Mouse (Mus musculus) MEL (cell line): ENCODE results near the gene Ankrd52. TPM values are rescaled to one million over a fixed set of nuclear protein-coding genes. Genes with fewer than 3 reads are reported as not detected.

Experiments used
- DNase-seq: peaks from one replicate; pipeline ENCODE4 v3.0.0; 2011; ENCODE audit warnings: low read depth, low spot score
- H3K27ac ChIP-seq: 2 replicates; pipeline ENCODE4 v1.5.1; 2012; ENCODE audit warnings: low read depth, mild to moderate bottlenecking, control low read depth, low read length, moderate library complexity; ENCODE audit not compliant: control insufficient read depth
- H3K27me3 ChIP-seq, 2 experiments: fragments of 150-350 bp in 1 of 2; sonication (generic) in 1 of 2; 2 replicates each; pipeline ENCODE4 v1.6.1; 2012; ENCODE audit warnings: low read length in 2 of 2, mild to moderate bottlenecking in 2 of 2, improper control_type of control experiment in 1 of 2, moderate library complexity in 1 of 2; ENCODE audit not compliant: insufficient read depth in 2 of 2, control insufficient read depth in 1 of 2
- H3K36me3 ChIP-seq, 2 experiments: 2 replicates each; pipeline ENCODE4 v1.6.1; 2012 to 2014; ENCODE audit warnings: low read length in 2 of 2, improper control_type of control experiment in 1 of 2, inconsistent platforms in 1 of 2, mild to moderate bottlenecking in 1 of 2; ENCODE audit not compliant: insufficient read depth in 2 of 2, control insufficient read depth in 1 of 2
- H3K4me1 ChIP-seq, 2 experiments: fragments of 150-350 bp in 1 of 2; sonication (generic) in 1 of 2; 2 replicates each; pipeline ENCODE4 v1.6.1; 2012; ENCODE audit warnings: low read length in 2 of 2, improper control_type of control experiment in 1 of 2, mild to moderate bottlenecking in 1 of 2; ENCODE audit not compliant: insufficient read depth in 2 of 2, control insufficient read depth in 1 of 2
- H3K4me3 ChIP-seq, 2 experiments: fragments of 150-350 bp in 1 of 2; sonication (generic) in 1 of 2; 2 replicates each; pipeline ENCODE4 v1.5.1; 2012; ENCODE audit warnings: low read depth in 2 of 2, low read length in 2 of 2, mild to moderate bottlenecking in 2 of 2, moderate library complexity in 2 of 2, control low read depth in 1 of 2, improper control_type of control experiment in 1 of 2; ENCODE audit not compliant: control insufficient read depth in 1 of 2, insufficient read depth in 1 of 2
- H3K79me2 ChIP-seq: 2 replicates; pipeline ENCODE4 v1.6.1; 2012; ENCODE audit warnings: mild to moderate bottlenecking, low read length, moderate library complexity; ENCODE audit not compliant: control insufficient read depth, poor library complexity, insufficient read depth
- H3K9ac ChIP-seq: 2 replicates; pipeline ENCODE4 v1.6.1; 2012; ENCODE audit warnings: low read depth, mild to moderate bottlenecking, control low read depth, low read length, moderate library complexity; ENCODE audit not compliant: control insufficient read depth, poor library complexity, severe bottlenecking
- H3K9me3 ChIP-seq: fragments of 150-350 bp; sonication (generic); replicated peaks from 2 replicates; pipeline ENCODE4 v1.6.1; 2012; ENCODE audit warnings: mild to moderate bottlenecking, low read length, improper control_type of control experiment, moderate library complexity; ENCODE audit not compliant: insufficient read depth
- BHLHE40 ChIP-seq: IDR thresholded peaks from 2 replicates; pipeline ENCODE4 v1.6.1; 2012; ENCODE audit warnings: low read depth, mild to moderate bottlenecking, inconsistent platforms, low read length, improper control_type of control experiment, borderline replicate concordance
- CHD1 ChIP-seq: IDR thresholded peaks from 2 replicates; pipeline ENCODE4 v1.6.1; 2012; ENCODE audit warnings: low read depth, mild to moderate bottlenecking, inconsistent platforms, low read length, improper control_type of control experiment
- CHD2 ChIP-seq: IDR thresholded peaks from 2 replicates; pipeline ENCODE4 v1.6.1; 2011; ENCODE audit warnings: low read length, improper control_type of control experiment
- E2F4 ChIP-seq: IDR thresholded peaks from 2 replicates; pipeline ENCODE4 v1.6.1; 2011; ENCODE audit warnings: low read depth, low read length, improper control_type of control experiment, borderline replicate concordance
- ELF1 ChIP-seq: IDR thresholded peaks from 2 replicates; pipeline ENCODE4 v1.6.1; 2014; ENCODE audit warnings: low read depth, mild to moderate bottlenecking, inconsistent platforms, low read length, improper control_type of control experiment, moderate library complexity
- EP300 ChIP-seq, 2 experiments: IDR thresholded peaks; 2 replicates each; pipeline ENCODE4 v1.6.1; 2011; ENCODE audit warnings: improper control_type of control experiment in 2 of 2, low read length in 2 of 2, low read depth in 1 of 2, mild to moderate bottlenecking in 1 of 2
- GABPA ChIP-seq: IDR thresholded peaks from 2 replicates; pipeline ENCODE4 v1.6.1; 2012; ENCODE audit warnings: low read depth, mild to moderate bottlenecking, inconsistent platforms, low read length, improper control_type of control experiment, moderate library complexity
- GATA1 ChIP-seq: IDR thresholded peaks from 2 replicates; pipeline ENCODE4 v1.6.1; 2011; ENCODE audit warnings: low read depth, low read length, improper control_type of control experiment
- HCFC1 ChIP-seq: IDR thresholded peaks from 2 replicates; pipeline ENCODE4 v1.6.1; 2012; ENCODE audit warnings: low read depth, mild to moderate bottlenecking, inconsistent platforms, low read length, improper control_type of control experiment, moderate library complexity
- JUND ChIP-seq: IDR thresholded peaks from 2 replicates; pipeline ENCODE4 v1.6.1; 2011; ENCODE audit warnings: low read depth, mild to moderate bottlenecking, improper control_type of control experiment, low read length
- MAFK ChIP-seq: IDR thresholded peaks from 2 replicates; pipeline ENCODE4 v1.6.1; 2011; ENCODE audit warnings: low read depth, mild to moderate bottlenecking, low read length, improper control_type of control experiment, borderline replicate concordance
- MAZ ChIP-seq: IDR thresholded peaks from 2 replicates; pipeline ENCODE4 v1.6.1; 2012; ENCODE audit warnings: low read depth, mild to moderate bottlenecking, inconsistent platforms, low read length, improper control_type of control experiment
- MXI1 ChIP-seq: IDR thresholded peaks from 2 replicates; pipeline ENCODE4 v1.6.1; 2011; ENCODE audit warnings: mild to moderate bottlenecking, low read depth, low read length, improper control_type of control experiment
- MYB ChIP-seq: IDR thresholded peaks from 2 replicates; pipeline ENCODE4 v1.6.1; 2011; ENCODE audit warnings: mild to moderate bottlenecking, low read depth, low read length, improper control_type of control experiment
- MYC ChIP-seq: IDR thresholded peaks from 2 replicates; pipeline ENCODE4 v1.6.1; 2011; ENCODE audit warnings: low read depth, mild to moderate bottlenecking, low read length, improper control_type of control experiment, moderate library complexity
- NELFE ChIP-seq: IDR thresholded peaks from 2 replicates; pipeline ENCODE4 v1.6.1; 2011; ENCODE audit warnings: low read depth, low read length, improper control_type of control experiment
- NRF1 ChIP-seq: IDR thresholded peaks from 2 replicates; pipeline ENCODE4 v1.6.1; 2014; ENCODE audit warnings: low read depth, mild to moderate bottlenecking, inconsistent platforms, low read length, improper control_type of control experiment, moderate library complexity; ENCODE audit not compliant: poor library complexity, insufficient read depth, severe bottlenecking
- POLR2A ChIP-seq, 2 experiments: IDR thresholded peaks; 2 replicates each; pipeline ENCODE4 v1.6.1; 2011 to 2012; ENCODE audit warnings: low read length in 2 of 2, mild to moderate bottlenecking in 2 of 2, control low read depth in 1 of 2, improper control_type of control experiment in 1 of 2, low read depth in 1 of 2, moderate library complexity in 1 of 2; ENCODE audit not compliant: control insufficient read depth in 1 of 2, insufficient read depth in 1 of 2, poor library complexity in 1 of 2
- POLR2AphosphoS2 ChIP-seq: IDR thresholded peaks from 2 replicates; pipeline ENCODE4 v1.6.1; 2011; ENCODE audit warnings: low read length, improper control_type of control experiment
- RCOR1 ChIP-seq: IDR thresholded peaks from 2 replicates; pipeline ENCODE4 v1.6.1; 2012; ENCODE audit warnings: low read depth, mild to moderate bottlenecking, inconsistent platforms, low read length, improper control_type of control experiment
- SIN3A ChIP-seq: IDR thresholded peaks from 2 replicates; pipeline ENCODE4 v1.6.1; 2012; ENCODE audit warnings: low read length, improper control_type of control experiment, inconsistent platforms
- TBP ChIP-seq: IDR thresholded peaks from 2 replicates; pipeline ENCODE4 v1.8.0; 2011; ENCODE audit warnings: low read depth, low read length, improper control_type of control experiment
- TCF12 ChIP-seq: IDR thresholded peaks from 2 replicates; pipeline ENCODE4 v1.6.1; 2014; ENCODE audit warnings: low read depth, mild to moderate bottlenecking, inconsistent platforms, low read length, improper control_type of control experiment, moderate library complexity
- UBTF ChIP-seq: IDR thresholded peaks from 2 replicates; pipeline ENCODE4 v1.6.1; 2012; ENCODE audit warnings: low read depth, mild to moderate bottlenecking, inconsistent platforms, low read length, improper control_type of control experiment, moderate library complexity, borderline replicate concordance; ENCODE audit not compliant: insufficient read depth
- USF2 ChIP-seq, 2 experiments: IDR thresholded peaks; 2 replicates each; pipeline ENCODE4 v1.6.1; 2011 to 2012; ENCODE audit warnings: improper control_type of control experiment in 2 of 2, low read length in 2 of 2, borderline replicate concordance in 1 of 2, inconsistent platforms in 1 of 2, low read depth in 1 of 2, mild to moderate bottlenecking in 1 of 2; ENCODE audit not compliant: insufficient read depth in 1 of 2
- ZC3H11A ChIP-seq: IDR thresholded peaks from 2 replicates; pipeline ENCODE4 v1.6.1; 2012; ENCODE audit warnings: low read depth, mild to moderate bottlenecking, inconsistent platforms, low read length, improper control_type of control experiment
- ZKSCAN1 ChIP-seq: IDR thresholded peaks from 2 replicates; pipeline ENCODE4 v1.6.1; 2012; ENCODE audit warnings: low read depth, mild to moderate bottlenecking, inconsistent platforms, low read length, improper control_type of control experiment, moderate library complexity
- ZMIZ1 ChIP-seq: IDR thresholded peaks from 2 replicates; pipeline ENCODE4 v1.6.1; 2012; ENCODE audit warnings: low read depth, mild to moderate bottlenecking, inconsistent platforms, low read length, improper control_type of control experiment, moderate library complexity
- ZNF384 ChIP-seq: IDR thresholded peaks from 2 replicates; pipeline ENCODE4 v1.6.1; 2012; ENCODE audit warnings: low read depth, mild to moderate bottlenecking, inconsistent platforms, low read length, improper control_type of control experiment
- polyA plus RNA-seq, 2 experiments: library from polyadenylated mRNA; stranded (reverse) in 1 of 2; unstranded in 1 of 2; fragments of >175 nt in 1 of 2; fragments of >200 nt in 1 of 2; gene quantifications; 2 replicates each; pipeline versions ENCODE4 v1.2.1 to v1.2.4; 2012; ENCODE audit warnings: low replicate concordance in 2 of 2, low read depth in 1 of 2; ENCODE audit not compliant: insufficient read length in 2 of 2, insufficient read depth in 1 of 2, missing spikeins in 1 of 2
- total RNA-seq: library from RNA; depleted of rRNA; stranded (reverse); fragments of 300-350 nt; gene quantifications from 2 replicates; pipeline ENCODE4 v1.2.3, GENCODE M21; 2012

Gene Ankrd52
- total and polyA plus RNA-seq, 3 experiments: 9.5 to 39.9 TPM; not detected in 1

DNA sequence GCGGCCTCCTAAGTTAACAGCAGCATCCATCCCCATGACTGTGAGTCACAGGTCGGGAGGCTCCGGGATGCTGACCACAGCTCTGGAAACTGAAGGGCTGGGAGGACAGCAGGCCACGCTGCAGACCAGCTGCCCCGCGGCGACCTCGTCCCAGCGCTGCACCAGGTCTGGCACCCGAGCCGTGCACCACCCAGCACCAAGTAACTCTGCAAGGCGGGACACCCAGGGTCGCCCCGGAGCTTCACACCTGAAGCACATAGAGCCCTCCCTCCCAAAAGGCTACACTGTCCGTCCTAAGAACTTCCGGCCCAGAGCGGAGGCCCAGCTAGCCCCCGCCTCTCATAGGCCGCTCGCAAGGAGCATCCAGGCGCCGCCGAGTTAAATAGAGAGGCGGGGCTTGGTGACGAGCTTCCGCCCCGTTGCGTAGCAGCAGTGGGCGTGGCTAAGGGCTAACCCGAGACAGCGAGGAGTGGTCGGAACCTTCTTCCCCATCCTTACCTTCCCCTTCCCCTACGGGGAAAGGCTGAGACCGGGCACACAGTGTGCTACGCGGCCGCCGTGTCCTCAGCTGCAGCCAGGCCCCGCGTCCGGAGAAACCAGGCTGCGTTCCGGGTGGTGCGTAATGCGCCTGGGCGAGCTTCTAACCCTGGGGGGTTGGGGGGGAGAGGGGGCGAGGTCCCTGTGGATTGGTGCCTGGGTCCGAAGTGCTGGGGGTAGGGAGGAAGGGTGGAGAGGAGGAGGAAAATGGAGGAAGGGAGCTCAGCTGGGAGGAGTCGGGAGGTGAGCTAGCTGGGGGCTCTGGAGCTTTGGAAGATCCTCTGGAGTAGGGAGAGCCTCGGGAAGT, 34.5 kb downstream of the Ankrd52 start, which contains the start of the genes Nabp2 and Rnf41:
TSS of gene Nabp2 (minus strand) at position 282 of the 844 bp plus-strand sequence.
TSS of gene Rnf41 (plus strand) at position 447 of the 844 bp plus-strand sequence.
- peaks cover 0 to 8% of the 10 kb centered on the region in 2 experiments; a peak in 2 of 4 replicates for H3K4me1 ChIP-seq
- H3K27ac ChIP-seq: peak within 1 kb of the TSS; percentile 89
- H3K36me3 ChIP-seq: peaks cover 2 to 9% of the 10 kb centered on the region in 2 experiments
- TF ChIP-seq MXI1: peak; percentile 42; the same call in 1 of the 2 replicates
- peak; percentile 83 for TF ChIP-seq HCFC1
- no peak for TF ChIP-seq GATA1
- TF ChIP-seq ZC3H11A: no peak
- peak; percentile 60; the same call in 1 of the 2 replicates for TF ChIP-seq ZMIZ1
- TF ChIP-seq E2F4: no peak
- TF ChIP-seq TCF12: peak; percentile 66
- peak; percentile 85 to 89 for TF ChIP-seq POLR2A (IDR thresholded peaks at IDR 0.05; ENCODE audit: control insufficient read depth in 1 of 2, insufficient read depth in 1 of 2, low read depth in 1 of 2, low read length in 2 of 2, poor library complexity in 1 of 2)
- TF ChIP-seq GABPA: no peak
- peak; percentile 39; the same call in 1 of the 2 replicates for TF ChIP-seq SIN3A
- TF ChIP-seq MAZ: no peak
- TF ChIP-seq NELFE: peak; percentile 80
- TF ChIP-seq CHD1: no peak
- peak; percentile 93 for TF ChIP-seq TBP
- no peak for TF ChIP-seq CHD2
- no peak; the same call in 1 of the 2 replicates for TF ChIP-seq POLR2AphosphoS2
- no peak for TF ChIP-seq MYB
- no peak for TF ChIP-seq ZNF384
- TF ChIP-seq RCOR1: no peak
- TF ChIP-seq ELF1: peak; percentile 69
- H3K9me3 ChIP-seq: no peaks in the 10 kb centered on the region
- peaks cover 32% of the 10 kb centered on the region for H3K79me2 ChIP-seq
- peak within 1 kb of the TSS; percentile 88 for H3K9ac ChIP-seq
- no peaks in the 10 kb centered on the region for H3K27me3 ChIP-seq
- peak; percentile 98 for DNase-seq
- H3K4me3 ChIP-seq: peak within 1 kb of the TSS; percentile 79 to 91

DNA sequence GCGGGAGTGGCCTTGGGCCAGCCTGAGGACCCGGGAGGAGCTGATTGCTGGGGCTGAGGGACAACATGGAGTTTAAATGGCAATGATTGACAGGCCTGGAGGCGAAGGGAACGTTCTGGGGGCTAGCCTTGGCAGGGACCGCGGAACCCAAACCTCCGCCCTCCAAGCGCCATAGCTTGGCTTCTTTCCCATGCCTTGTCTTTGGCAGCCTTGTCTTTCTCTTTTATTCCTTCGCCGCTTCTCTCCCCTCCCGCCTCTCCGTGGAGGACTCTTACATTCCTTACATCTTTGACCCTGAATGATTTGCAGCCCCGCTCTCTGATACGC, 35.1 kb downstream of the Ankrd52 start:
- Histone ChIP-seq H3K27me3 (no peaks in the 10 kb centered on the region), H3K36me3 (peaks cover 2 to 9% of the 10 kb centered on the region in 2 experiments), H3K27ac (peak overlapping the region; percentile 51), H3K79me2 (peaks cover 32% of the 10 kb centered on the region), H3K4me1 (peaks cover 0 to 8% of the 10 kb centered on the region in 2 experiments; a peak in 2 of 4 replicates), H3K9me3 (no peaks in the 10 kb centered on the region), H3K4me3 (peak overlapping the region; percentile 79 to 91), H3K9ac (peak overlapping the region; percentile 88)
- TF ChIP-seq JUND (no peak), UBTF (no peak), CHD2 (no peak), SIN3A (no peak), MAFK (no peak), NRF1 (no peak), EP300 (IDR thresholded peaks at IDR 0.05; ENCODE audit: low read depth in 1 of 2, low read length in 2 of 2) (no peak), MYC (no peak), BHLHE40 (no peak), E2F4 (no peak), ZKSCAN1 (no peak), USF2 (IDR thresholded peaks at IDR 0.05; ENCODE audit: borderline replicate concordance in 1 of 2, insufficient read depth in 1 of 2, low read depth in 1 of 2, low read length in 2 of 2) (no peak), CHD1 (no peak)
- no peak for DNase-seq
